Mouse (Mus musculus) ES-Bruce4 (cell line): ENCODE results near the gene BC048562. TPM values are rescaled to one million over a fixed set of nuclear protein-coding genes. Genes with fewer than 3 reads are reported as not detected.

Experiments used
- H3K27ac ChIP-seq: 2 replicates; pipeline ENCODE4 v1.5.1; 2012; ENCODE audit warnings: low read length, inconsistent platforms; ENCODE audit not compliant: insufficient read depth
- H3K27me3 ChIP-seq: 2 replicates; pipeline ENCODE4 v1.6.1; 2012; ENCODE audit warnings: mild to moderate bottlenecking, low read length, inconsistent platforms; ENCODE audit not compliant: control insufficient read depth, poor library complexity, insufficient read depth, severe bottlenecking
- H3K36me3 ChIP-seq: 2 replicates; pipeline ENCODE4 v1.6.1; 2012; ENCODE audit warnings: inconsistent platforms, mild to moderate bottlenecking, low read length, moderate library complexity; ENCODE audit not compliant: control insufficient read depth, poor library complexity, insufficient read depth, severe bottlenecking
- H3K4me1 ChIP-seq: one replicate; pipeline ENCODE4 v1.8.1; 2011; ENCODE audit warnings: low read length; ENCODE audit not compliant: control insufficient read depth, insufficient read depth
- H3K4me3 ChIP-seq: 2 replicates; pipeline ENCODE4 v1.5.1; 2011; ENCODE audit warnings: low read depth, mild to moderate bottlenecking, low read length
- H3K9ac ChIP-seq: 2 replicates; pipeline ENCODE4 v1.6.1; 2012; ENCODE audit warnings: low read depth, mild to moderate bottlenecking, inconsistent platforms; ENCODE audit not compliant: poor library complexity, severe bottlenecking
- H3K9me3 ChIP-seq: replicated peaks from 2 replicates; pipeline ENCODE4 v1.6.1; 2012; ENCODE audit warnings: mild to moderate bottlenecking, low read length, inconsistent platforms; ENCODE audit not compliant: control insufficient read depth, poor library complexity, insufficient read depth, severe bottlenecking
- CTCF ChIP-seq: IDR thresholded peaks from one replicate; pipeline ENCODE4 v1.8.1; 2011; ENCODE audit warnings: low read depth, low read length
- EP300 ChIP-seq: IDR thresholded peaks from 2 replicates; pipeline ENCODE4 v1.6.1; 2011; ENCODE audit warnings: low read depth, low read length; ENCODE audit not compliant: insufficient read depth
- POLR2A ChIP-seq: IDR thresholded peaks from one replicate; pipeline ENCODE4 v1.8.1; 2011; ENCODE audit warnings: low read length; ENCODE audit not compliant: insufficient read depth
- polyA plus RNA-seq: library from polyadenylated mRNA; stranded (reverse); fragments of >200 nt; gene quantifications from 2 replicates; pipeline ENCODE4 v1.2.4, GENCODE M21; 2011; ENCODE audit warnings: low read depth; ENCODE audit not compliant: missing spikeins, insufficient read depth, insufficient read length

Gene BC048562
- polyA plus RNA-seq, 1 experiment: not detected

- peaks cover 54% of the 10 kb centered on the region for H3K36me3 ChIP-seq
- H3K4me3 ChIP-seq: no peak overlapping the region
- no peak overlapping the region for H3K27ac ChIP-seq
- no peaks in the 10 kb centered on the region for H3K27me3 ChIP-seq
- H3K9ac ChIP-seq: no peak overlapping the region
- H3K4me1 ChIP-seq: no peaks in the 10 kb centered on the region
- TF ChIP-seq EP300 (no peak), CTCF (no peak), POLR2A (no peak)
- H3K9me3 ChIP-seq: no peaks in the 10 kb centered on the region
Observed at GRCm38 (mm10) chr9:108494146-108494825, 58.0 kb downstream of the BC048562 start.

DNA sequence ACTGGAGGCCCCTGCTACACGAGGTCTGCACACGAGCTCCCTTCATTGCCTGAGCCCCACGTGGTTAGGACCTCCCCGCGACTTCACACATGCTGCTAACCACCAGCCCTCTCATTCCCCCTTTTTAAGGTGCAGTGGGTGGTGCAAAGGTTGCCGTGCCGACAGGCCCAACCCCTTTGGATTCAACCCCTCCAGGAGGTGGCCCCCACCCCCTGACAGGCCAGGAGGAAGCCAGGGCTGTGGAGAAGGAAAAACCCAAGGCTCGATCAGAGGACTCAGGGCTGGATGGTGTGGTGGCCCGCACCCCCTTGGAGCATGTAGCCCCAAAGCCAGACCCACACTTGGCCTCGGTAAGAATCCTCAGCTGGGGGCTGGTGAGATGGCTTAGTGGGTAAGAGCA, 58.6 kb downstream of the BC048562 start:
- H3K36me3 ChIP-seq: peaks cover 54% of the 10 kb centered on the region
- H3K27ac ChIP-seq: no peak overlapping the region
- no peak overlapping the region for H3K4me3 ChIP-seq
- H3K4me1 ChIP-seq: no peaks in the 10 kb centered on the region
- H3K9me3 ChIP-seq: no peaks in the 10 kb centered on the region
- H3K27me3 ChIP-seq: no peaks in the 10 kb centered on the region
- TF ChIP-seq CTCF: no peak
- no peak for TF ChIP-seq POLR2A
- no peak for TF ChIP-seq EP300
- no peak overlapping the region for H3K9ac ChIP-seq

Other genes starting within 250 kb of the BC048562 start
- 0.43 and 0.62 TPM in 2 replicates for gene Bsn, start 246.1 kb upstream of the BC048562 start, polyA plus RNA-seq
- gene Dag1, start 172.5 kb upstream of the BC048562 start, polyA plus RNA-seq: 116 and 124 TPM in 2 replicates
- gene Nicn1, start 146.1 kb upstream of the BC048562 start, polyA plus RNA-seq: 18.3 and 23.1 TPM in 2 replicates
- 69.2 and 69.3 TPM in 2 replicates for gene Amt, start 139.6 kb upstream of the BC048562 start, polyA plus RNA-seq
- gene Rhoa, start 130.4 kb upstream of the BC048562 start, polyA plus RNA-seq: 429 and 434 TPM in 2 replicates
- 4.0 and 7.0 TPM in 2 replicates for gene Tcta, start 130.3 kb upstream of the BC048562 start, polyA plus RNA-seq
- gene Gpx1, start 97.6 kb upstream of the BC048562 start, polyA plus RNA-seq: 172 and 194 TPM in 2 replicates
- gene Usp4, start 88.6 kb upstream of the BC048562 start, polyA plus RNA-seq: 69.5 and 69.9 TPM in 2 replicates
- gene 1700102P08Rik, start 43.7 kb upstream of the BC048562 start, polyA plus RNA-seq: not detected in 2 replicates
- 0.96 and 1.2 TPM in 2 replicates for gene Ccdc36, start 8.0 kb upstream of the BC048562 start, polyA plus RNA-seq
- gene Ccdc71, start 24.0 kb downstream of the BC048562 start, polyA plus RNA-seq: 26.4 and 31.6 TPM in 2 replicates
- 5.8 and 6.4 TPM in 2 replicates for gene Klhdc8b, start 25.1 kb downstream of the BC048562 start, polyA plus RNA-seq
- 27.4 and 39.0 TPM in 2 replicates for gene Lamb2, start 43.3 kb downstream of the BC048562 start, polyA plus RNA-seq
- gene Usp19, start 54.1 kb downstream of the BC048562 start, polyA plus RNA-seq: 86.0 and 90.9 TPM in 2 replicates
- 348 and 395 TPM in 2 replicates for gene Qars, start 71.2 kb downstream of the BC048562 start, polyA plus RNA-seq
- gene Qrich1, start 80.3 kb downstream of the BC048562 start, polyA plus RNA-seq: 139 and 145 TPM in 2 replicates
- 387 and 445 TPM in 2 replicates for gene Impdh2, start 123.8 kb downstream of the BC048562 start, polyA plus RNA-seq
- gene Ndufaf3, start 131.0 kb downstream of the BC048562 start, polyA plus RNA-seq: 24.7 and 29.7 TPM in 2 replicates
- 32.7 and 38.9 TPM in 2 replicates for gene Dalrd3, start 133.4 kb downstream of the BC048562 start, polyA plus RNA-seq
- gene Wdr6, start 142.3 kb downstream of the BC048562 start, polyA plus RNA-seq: 24.6 and 24.7 TPM in 2 replicates
- gene P4htm, start 161.2 kb downstream of the BC048562 start, polyA plus RNA-seq: 2.4 TPM in 2 replicates
- gene Arih2, start 212.9 kb downstream of the BC048562 start, polyA plus RNA-seq: 131 and 133 TPM in 2 replicates
- 30.1 and 35.7 TPM in 2 replicates for gene Slc25a20, start 225.6 kb downstream of the BC048562 start, polyA plus RNA-seq